ENCODE assay signal across 10 mouse cellular contexts in genomic region chr5:92461321-92461720, GRCm38 (mm10). TPM values are rescaled to one million over a fixed set of nuclear protein-coding genes. Genes with fewer than 3 reads are reported as not detected.
DNase-seq lines count a peak whose midpoint lies in the region; ATAC-seq lines count a peak whose summit lies in the region.
"Had no signal": no experiment of that assay in that cellular context is flagged by ENCODE, and none has a peak within 500 bp of the region (broad histone marks: within the 10 kb centered on the region; RNA-seq: fewer than 3 reads in every experiment).

No protein-coding gene starts in this region.

- ATAC-seq in kidney, embryonic 15.5 days (replicated peaks; ENCODE audit: low FRiP score): no peak; the same call in 1 of the 2 replicates
- peak; percentile 68 for ATAC-seq in inflammation-experienced regulatory T-cells, adult 6 months

- WGBS in kidney, embryonic 15.5 days: 24% methylated on average over 5 of the region's 5 CpGs

- no peaks in the 10 kb centered on the region for H3K4me1 ChIP-seq in kidney, embryonic 15.5 days
- H3K4me1 ChIP-seq: embryonic facial prominence, embryonic 15.5 days; neural tube, embryonic 12.5 days had no signal

- H3K27me3 ChIP-seq in kidney, embryonic 15.5 days: no peaks in the 10 kb centered on the region
- H3K27me3 ChIP-seq: embryonic facial prominence, embryonic 15.5 days; neural tube, embryonic 12.5 days had no signal

- no peak overlapping the region for H3K4me3 ChIP-seq in kidney, embryonic 15.5 days (replicated peaks)
- H3K4me3 ChIP-seq: embryonic facial prominence, embryonic 15.5 days; neural tube, embryonic 12.5 days had no signal

- intact Hi-C loops in left cerebral cortex, postnatal 4 days (cut with DNase I): no loop called here

- no peak overlapping the region for H3K4me2 ChIP-seq in kidney, embryonic 15.5 days
- H3K4me2 ChIP-seq: embryonic facial prominence, embryonic 15.5 days; neural tube, embryonic 12.5 days had no signal

- DNase-seq in kidney, adult 11 months: peak; percentile 52
- DNase-seq in adrenal gland, adult 2 months: peak; percentile 68
- DNase-seq in embryo, embryonic 9.5 days (ENCODE audit: extremely low spot score): peak; percentile 50
- peak; percentile 73 for DNase-seq in left cerebral cortex, postnatal 4 days
- peak; percentile 33 for DNase-seq in ovary, postnatal 10 days (ENCODE audit: low spot score)
- peak; percentile 66 to 82 for DNase-seq in thymus, postnatal 10 days (ENCODE audit: low spot score in 2 of 2)

- H3K36me3 ChIP-seq in kidney, embryonic 15.5 days: peaks cover 6% of the 10 kb centered on the region; the same call in 1 of the 2 replicates

- no peak overlapping the region for H3K9ac ChIP-seq in kidney, embryonic 15.5 days
- H3K9ac ChIP-seq: embryonic facial prominence, embryonic 15.5 days; neural tube, embryonic 12.5 days had no signal

- no peak overlapping the region for H3K27ac ChIP-seq in kidney, embryonic 15.5 days
- H3K27ac ChIP-seq: embryonic facial prominence, embryonic 15.5 days; neural tube, embryonic 12.5 days had no signal

- no peaks in the 10 kb centered on the region for H3K9me3 ChIP-seq in kidney, embryonic 15.5 days (replicated peaks)
- H3K9me3 ChIP-seq: embryonic facial prominence, embryonic 15.5 days; neural tube, embryonic 12.5 days had no signal

RNA-seq across cellular contexts. Expression of gene Nup54, which starts 26.3 kb away (rescaled TPM):
- 54.1 and 55.1 TPM in 2 replicates for polyA plus RNA-seq in kidney, embryonic 15.5 days (2015; fragmentation: Nextera tagmentation; extraction: Ambion mirVana)
- total RNA-seq in adrenal gland, adult 2 months (2021): 10 to 100 TPM; 27.3 to 29.3 TPM
- polyA plus RNA-seq in adrenal gland, adult 2 months (2012; rRNA removed): 4.5 and 7.0 TPM in 2 replicates
- 10 to 100 TPM; 32.4 to 55.2 (median 40.2) TPM for polyA plus RNA-seq in inflammation-experienced regulatory T-cells, adult 6 months (2017; shearing (Covaris generic))
- total RNA-seq in left cerebral cortex, postnatal 4 days (2021): 10 to 100 TPM; 50.7 to 60.8 TPM

RNA-seq across cellular contexts. Expression of gene Scarb2, which starts 45.3 kb away (rescaled TPM):
- polyA plus RNA-seq in kidney, embryonic 15.5 days (2015; fragmentation: Nextera tagmentation; extraction: Ambion mirVana): 9.1 and 9.7 TPM in 2 replicates
- 10 to 100 TPM; 58.7 to 79.0 TPM for total RNA-seq in adrenal gland, adult 2 months (2021)
- 18.1 and 19.6 TPM in 2 replicates for polyA plus RNA-seq in adrenal gland, adult 2 months (2012; rRNA removed)
- 1 to 10 TPM; 8.3 to 9.2 (median 8.5) TPM for polyA plus RNA-seq in inflammation-experienced regulatory T-cells, adult 6 months (2017; shearing (Covaris generic))
- 100 to 1,000 TPM; 112 to 115 TPM for total RNA-seq in left cerebral cortex, postnatal 4 days (2021)
